Comparison of ENCODE assay signal across 8 mouse cellular contexts in the genomic region with DNA sequence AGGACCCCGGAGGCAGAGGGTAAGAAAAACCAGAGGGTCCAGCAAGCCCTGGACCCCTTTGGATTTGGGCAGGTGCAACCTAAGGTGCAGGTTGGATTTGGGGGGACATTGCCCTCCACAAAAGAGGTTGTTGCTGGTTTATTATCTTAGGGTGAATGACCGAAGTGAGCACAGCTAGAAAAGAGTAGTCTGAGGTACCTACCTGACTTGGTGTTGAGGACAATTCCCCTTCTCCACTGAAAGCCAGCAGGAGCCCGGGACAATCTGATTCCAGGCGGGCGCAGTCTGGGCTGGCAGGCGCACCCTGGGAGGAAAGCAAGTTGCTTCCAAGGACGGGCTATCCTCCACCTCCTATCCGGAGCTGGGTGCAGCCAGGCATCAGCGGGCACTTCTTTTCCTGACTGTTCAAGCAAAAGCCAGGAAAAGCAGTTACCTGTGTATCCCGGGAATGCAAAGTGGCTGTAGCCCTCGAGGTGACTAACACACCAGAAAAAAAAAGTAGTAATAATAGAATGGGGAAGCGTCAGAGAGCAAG. TPM values are rescaled to one million over a fixed set of nuclear protein-coding genes. Genes with fewer than 3 reads are reported as not detected.
A peak's percentile ranks its signal among the peaks of the same experiment; 100 is the strongest.
DNase-seq lines count a peak whose midpoint lies in the region; ATAC-seq lines count a peak whose summit lies in the region.

A gene (minus strand): TSS at position 485 of the 535 bp plus-strand sequence.

- H3K27me3 ChIP-seq in embryonic facial prominence, embryonic 14.5 days (replicated peaks; ENCODE audit: control insufficient read depth, insufficient read depth, low read length) = peaks cover 51% of the 10 kb centered on the region
- H3K27me3 ChIP-seq in neural tube, embryonic 11.5 days (ENCODE audit: control insufficient read depth, insufficient read depth, low read length) = peaks cover 42% of the 10 kb centered on the region

- H3K27ac ChIP-seq in embryonic facial prominence, embryonic 14.5 days (replicated peaks; ENCODE audit: low read depth, low read length) = no peak within 1 kb of the TSS
- H3K27ac ChIP-seq in neural tube, embryonic 11.5 days (ENCODE audit: low read depth, low read length) = no peak within 1 kb of the TSS

- DNase-seq in kidney, adult 18-20 months = peak; percentile 9
- no peak for DNase-seq in kidney, adult 11 months
- no peak for DNase-seq in embryonic facial prominence, embryonic 14.5 days (ENCODE audit: low spot score)
- DNase-seq in kidney, postnatal 10 days = peak; percentile 10
- no peak for DNase-seq in neural tube, embryonic 11.5 days (ENCODE audit: low spot score)
- no peak for DNase-seq in ovary, postnatal 10 days (ENCODE audit: low spot score)
- DNase-seq in T-cell, adult 2 months (ENCODE audit: low spot score) = no peak

- peak within 1 kb of the TSS; percentile 52 for H3K4me3 ChIP-seq in embryonic facial prominence, embryonic 14.5 days (ENCODE audit: low read depth, low read length)
- peak within 1 kb of the TSS; percentile 41 for H3K4me3 ChIP-seq in neural tube, embryonic 11.5 days (ENCODE audit: low read depth, low read length)

- H3K4me1 ChIP-seq in embryonic facial prominence, embryonic 14.5 days (ENCODE audit: control insufficient read depth, insufficient read depth, low read length) = no peaks in the 10 kb centered on the region
- H3K4me1 ChIP-seq in neural tube, embryonic 11.5 days (ENCODE audit: control insufficient read depth, insufficient read depth, low read length) = no peaks in the 10 kb centered on the region

- WGBS in embryonic facial prominence, embryonic 14.5 days = under 1% methylated on average over 12 of the region's 12 CpGs
- 3% methylated on average over 12 of the region's 12 CpGs for WGBS in neural tube, embryonic 11.5 days

- H3K9ac ChIP-seq in embryonic facial prominence, embryonic 14.5 days (ENCODE audit: low read depth, low read length) = peak within 1 kb of the TSS; percentile 40; the same call in 1 of the 2 replicates
- no peak within 1 kb of the TSS for H3K9ac ChIP-seq in neural tube, embryonic 11.5 days (ENCODE audit: low read length)

- ATAC-seq in embryonic facial prominence, embryonic 14.5 days (ENCODE audit: low read depth) = no peak
- ATAC-seq in neural tube, embryonic 11.5 days (ENCODE audit: insufficient read depth, low FRiP score, low TSS enrichment) = no peak
- ATAC-seq in megakaryocyte progenitor cell, adult 5-6 weeks (replicated peaks; ENCODE audit: poor library complexity) = no peak

- H3K4me2 ChIP-seq in embryonic facial prominence, embryonic 14.5 days (ENCODE audit: low read depth, low read length) = peak within 1 kb of the TSS; percentile 74
- H3K4me2 ChIP-seq in neural tube, embryonic 11.5 days (ENCODE audit: low read depth) = peak within 1 kb of the TSS; percentile 82

- no peaks in the 10 kb centered on the region for H3K9me3 ChIP-seq in embryonic facial prominence, embryonic 14.5 days (ENCODE audit: control insufficient read depth, low read length)
- H3K9me3 ChIP-seq in neural tube, embryonic 11.5 days (ENCODE audit: control insufficient read depth, low read length) = no peaks in the 10 kb centered on the region

- H3K36me3 ChIP-seq in embryonic facial prominence, embryonic 14.5 days (ENCODE audit: control insufficient read depth, insufficient read depth, low read length) = no peaks in the 10 kb centered on the region
- no peaks in the 10 kb centered on the region for H3K36me3 ChIP-seq in neural tube, embryonic 11.5 days (ENCODE audit: control insufficient read depth, insufficient read depth, low read length)

RNA-seq across cellular contexts. Expression of the gene that starts here (rescaled TPM):
- 0.37 and 0.81 TPM in 2 replicates for polyA plus RNA-seq in embryonic facial prominence, embryonic 14.5 days (2014; fragmentation: Nextera tagmentation; extraction: Ambion mirVana)
- polyA plus RNA-seq in neural tube, embryonic 11.5 days (2014; fragmentation: Nextera tagmentation; extraction: Ambion mirVana) = 0.19 and 0.23 TPM in 2 replicates
- not detected in 2 replicates for total RNA-seq in megakaryocyte progenitor cell, adult 5-6 weeks (2015)
- not detected in 2 replicates for total RNA-seq in megakaryocyte progenitor cell, adult 5-6 weeks (2017)

Comparison
In these comparisons a context has a peak if more than half of its experiments do, and no peak if none do; other contexts are left out.
1. DNase-seq: peak in kidney, adult 18-20 months (single experiment) and kidney, postnatal 10 days (single experiment); none in kidney, adult 11 months (single experiment), embryonic facial prominence, embryonic 14.5 days (single experiment), neural tube, embryonic 11.5 days (single experiment), ovary, postnatal 10 days (single experiment) and T-cell, adult 2 months (single experiment).